Mouse (Mus musculus) small intestine, adult 2 months (tissue): Measurements from ENCODE around the gene Irf6.

Source experiments
- CTCF ChIP-seq: fragments of 200-500 bp; IDR thresholded peaks from 2 replicates; pipeline ENCODE4 v1.5.1; 2012; ENCODE audit warnings: low read depth, mild to moderate bottlenecking, control low read depth, inconsistent platforms, low read length, moderate library complexity, mixed read lengths; ENCODE audit not compliant: insufficient replicate concordance, insufficient read length; ENCODE audit errors: extremely low read depth
- POLR2A ChIP-seq: fragments of 200-500 bp; IDR thresholded peaks from 2 replicates; pipeline ENCODE4 v1.6.1; 2012; ENCODE audit warnings: low read depth, mild to moderate bottlenecking, control low read depth, inconsistent platforms, low read length, moderate library complexity

DNA sequence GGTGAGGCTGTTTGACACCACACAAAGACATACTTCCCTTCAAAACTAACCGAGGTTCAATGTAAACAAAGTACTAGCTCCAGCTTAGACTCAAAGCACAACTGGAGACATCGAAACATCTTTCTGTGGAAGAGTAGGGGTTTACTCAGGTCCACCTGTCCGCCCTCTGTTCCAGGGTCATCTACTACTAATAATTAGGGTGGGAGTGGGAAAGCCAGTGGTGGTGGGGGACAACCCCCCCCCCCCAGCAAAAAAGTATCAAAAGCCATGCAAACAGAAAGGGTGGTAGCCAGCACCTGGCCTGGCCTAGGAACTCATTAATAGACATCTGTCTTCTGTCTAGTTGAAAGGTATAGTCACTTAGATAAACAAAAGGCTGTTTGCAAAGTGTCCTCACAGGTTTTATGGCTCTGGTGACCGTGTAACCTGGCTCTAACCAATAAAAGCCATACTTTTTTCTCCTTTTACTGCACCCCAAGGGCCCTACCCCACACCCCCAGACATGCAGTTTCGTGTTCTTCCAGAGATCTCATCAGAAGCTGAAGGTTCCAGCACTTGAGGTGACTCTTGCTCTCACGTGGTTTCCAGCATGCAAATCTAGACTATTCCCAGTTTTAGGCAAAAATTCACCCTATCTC, 21.5 kb upstream of the Irf6 start:
- TF ChIP-seq CTCF: no peak
- no peak for TF ChIP-seq POLR2A
